Mouse (Mus musculus): ENCODE measurements around the gene Tob1. TPM values are rescaled to one million over a fixed set of nuclear protein-coding genes. Genes with fewer than 3 reads are reported as not detected.

Gene Tob1
- polyA plus RNA-seq, 1 experiment from 2014 or later, result 32.9 TPM

DNA sequence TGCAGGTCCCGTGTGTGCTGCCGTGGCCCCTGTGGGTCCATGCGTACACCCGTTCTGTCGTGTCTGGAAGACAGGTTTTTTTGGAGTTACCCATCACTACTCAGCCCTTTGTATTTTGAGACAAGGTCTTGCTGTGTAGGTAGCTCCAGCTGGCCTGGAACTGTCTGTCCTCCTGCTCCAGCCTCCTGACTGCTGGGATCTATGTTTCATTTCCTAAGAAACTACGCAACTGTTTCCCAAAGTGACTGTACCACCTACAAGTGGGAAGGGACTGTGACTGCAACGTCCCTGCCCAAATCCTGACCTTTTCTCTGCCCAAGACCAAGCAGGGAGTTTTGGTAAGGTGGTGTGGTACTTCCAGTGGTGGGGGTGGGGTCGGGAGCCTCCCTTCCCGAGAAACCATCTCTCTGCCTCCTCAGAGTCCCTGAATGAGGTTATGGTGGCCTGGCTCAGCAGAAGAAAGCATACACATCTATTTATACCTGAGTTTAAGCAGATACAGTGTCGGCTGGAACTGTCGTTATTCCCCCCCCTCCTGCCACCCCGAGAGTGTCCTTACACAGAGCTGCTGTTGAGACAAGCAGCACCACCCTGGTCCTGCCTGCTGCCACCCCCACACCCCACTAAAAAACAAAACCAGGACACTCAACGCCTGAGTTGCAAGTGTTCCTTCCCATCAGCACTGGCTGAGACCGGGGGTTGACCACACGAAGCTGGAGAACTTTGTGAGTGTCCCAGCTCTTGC lies 33.2 kb upstream of the Tob1 start:
- 81% methylated on average over 15 of the region's 15 CpGs for WGBS
- no peaks in the 10 kb centered on the region for H3K9me3 ChIP-seq

GRCm38 (mm10) chr11:94179768-94180167 lies 31.5 kb upstream of the Tob1 start:
- Histone ChIP-seq H3K9me3 (no peaks in the 10 kb centered on the region), H3K4me3 (no peak overlapping the region), H3K27me3 (no peaks in the 10 kb centered on the region; the same call in 1 of the 2 replicates), H3K27ac (no peak overlapping the region), H3K36me3 (no peaks in the 10 kb centered on the region), H3K4me2 (replicated peaks) (no peak overlapping the region), H3K9ac (no peak overlapping the region), H3K4me1 (peaks cover 10% of the 10 kb centered on the region; the same call in 1 of the 2 replicates)
- ATAC-seq (ENCODE audit: insufficient number of reproducible peaks, insufficient read depth, low FRiP score, low TSS enrichment), result no peak
- 7% methylated on average over 1 of the region's 1 CpGs for WGBS

More for the DNA sequence above, 33.2 kb upstream of the Tob1 start:
- no peak overlapping the region for H3K9ac ChIP-seq
- no peak for ATAC-seq (ENCODE audit: insufficient number of reproducible peaks, insufficient read depth, low FRiP score, low TSS enrichment)
- H3K36me3 ChIP-seq, result no peaks in the 10 kb centered on the region
- H3K4me2 ChIP-seq (replicated peaks), result no peak overlapping the region
- H3K4me3 ChIP-seq, result no peak overlapping the region
- H3K27me3 ChIP-seq, result no peaks in the 10 kb centered on the region; the same call in 1 of the 2 replicates
- H3K27ac ChIP-seq, result no peak overlapping the region
- H3K4me1 ChIP-seq, result peaks cover 10% of the 10 kb centered on the region; the same call in 1 of the 2 replicates

DNA sequence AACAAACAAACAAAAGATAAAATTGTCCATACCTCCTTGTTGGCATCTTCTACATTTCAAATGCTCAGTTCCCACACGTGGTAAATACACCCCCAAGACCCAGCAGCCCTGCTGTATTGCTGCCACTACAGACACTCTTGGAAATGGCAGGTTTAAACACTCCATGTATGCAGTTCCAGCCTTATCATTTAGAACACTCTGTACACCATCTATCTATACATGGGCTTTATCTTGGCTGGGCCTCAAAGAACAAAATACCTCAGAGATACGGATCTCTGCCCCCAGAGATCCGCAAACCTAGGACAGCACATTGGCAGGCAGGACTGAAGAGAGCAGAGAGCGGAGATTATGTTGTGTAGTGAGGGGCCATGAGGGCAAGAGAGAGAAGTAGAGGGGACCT lies 31.1 kb upstream of the Tob1 start:
- Histone ChIP-seq H3K4me3 (no peak overlapping the region), H3K9ac (no peak overlapping the region), H3K4me2 (replicated peaks) (no peak overlapping the region), H3K36me3 (no peaks in the 10 kb centered on the region), H3K4me1 (peaks cover 9% of the 10 kb centered on the region; the same call in 1 of the 2 replicates), H3K9me3 (no peaks in the 10 kb centered on the region), H3K27ac (no peak overlapping the region), H3K27me3 (no peaks in the 10 kb centered on the region; the same call in 1 of the 2 replicates)
- ATAC-seq (ENCODE audit: insufficient number of reproducible peaks, insufficient read depth, low FRiP score, low TSS enrichment), result no peak
- WGBS, result 72% methylated on average over 4 of the region's 4 CpGs

- WGBS, result 81% methylated on average over 8 of the region's 8 CpGs
- ATAC-seq (ENCODE audit: insufficient number of reproducible peaks, insufficient read depth, low FRiP score, low TSS enrichment), result no peak
- no peak overlapping the region for H3K4me3 ChIP-seq
- no peaks in the 10 kb centered on the region for H3K27me3 ChIP-seq
- no peaks in the 10 kb centered on the region for H3K9me3 ChIP-seq
- H3K36me3 ChIP-seq, result no peaks in the 10 kb centered on the region
- H3K4me2 ChIP-seq (replicated peaks), result no peak overlapping the region
- H3K9ac ChIP-seq, result no peak overlapping the region
- H3K4me1 ChIP-seq, result no peaks in the 10 kb centered on the region
- no peak overlapping the region for H3K27ac ChIP-seq
Measured at GRCm38 (mm10) chr11:94181694-94182093, 29.6 kb upstream of the Tob1 start.

- 92% methylated on average over 4 of the region's 4 CpGs for WGBS
- ATAC-seq (ENCODE audit: insufficient number of reproducible peaks, insufficient read depth, low FRiP score, low TSS enrichment), result no peak
- Histone ChIP-seq H3K9ac (no peak overlapping the region), H3K36me3 (no peaks in the 10 kb centered on the region), H3K4me1 (no peaks in the 10 kb centered on the region), H3K9me3 (no peaks in the 10 kb centered on the region), H3K27ac (no peak overlapping the region), H3K4me3 (no peak overlapping the region), H3K27me3 (no peaks in the 10 kb centered on the region), H3K4me2 (replicated peaks) (no peak overlapping the region)
Measured at GRCm38 (mm10) chr11:94182711-94183110, 28.5 kb upstream of the Tob1 start.

- H3K4me2 ChIP-seq (replicated peaks), result no peak overlapping the region
- WGBS, result 82% methylated on average over 5 of the region's 5 CpGs
Measured at GRCm38 (mm10) chr11:94183120-94183519, 28.1 kb upstream of the Tob1 start.

GRCm38 (mm10) chr11:94183671-94184070 lies 27.6 kb upstream of the Tob1 start:
- ATAC-seq (ENCODE audit: insufficient number of reproducible peaks, insufficient read depth, low FRiP score, low TSS enrichment), result no peak
- Histone ChIP-seq H3K27me3 (no peaks in the 10 kb centered on the region), H3K4me3 (no peak overlapping the region), H3K4me1 (no peaks in the 10 kb centered on the region), H3K4me2 (replicated peaks) (no peak overlapping the region), H3K9ac (no peak overlapping the region), H3K36me3 (no peaks in the 10 kb centered on the region), H3K9me3 (no peaks in the 10 kb centered on the region), H3K27ac (no peak overlapping the region)
- WGBS, result 93% methylated on average over 2 of the region's 2 CpGs

More at GRCm38 (mm10) chr11:94183120-94183519, 28.1 kb upstream of the Tob1 start:
- Histone ChIP-seq H3K9ac (no peak overlapping the region), H3K36me3 (no peaks in the 10 kb centered on the region), H3K4me3 (no peak overlapping the region), H3K4me1 (no peaks in the 10 kb centered on the region), H3K27ac (no peak overlapping the region), H3K9me3 (no peaks in the 10 kb centered on the region), H3K27me3 (no peaks in the 10 kb centered on the region)
- no peak for ATAC-seq (ENCODE audit: insufficient number of reproducible peaks, insufficient read depth, low FRiP score, low TSS enrichment)

DNA sequence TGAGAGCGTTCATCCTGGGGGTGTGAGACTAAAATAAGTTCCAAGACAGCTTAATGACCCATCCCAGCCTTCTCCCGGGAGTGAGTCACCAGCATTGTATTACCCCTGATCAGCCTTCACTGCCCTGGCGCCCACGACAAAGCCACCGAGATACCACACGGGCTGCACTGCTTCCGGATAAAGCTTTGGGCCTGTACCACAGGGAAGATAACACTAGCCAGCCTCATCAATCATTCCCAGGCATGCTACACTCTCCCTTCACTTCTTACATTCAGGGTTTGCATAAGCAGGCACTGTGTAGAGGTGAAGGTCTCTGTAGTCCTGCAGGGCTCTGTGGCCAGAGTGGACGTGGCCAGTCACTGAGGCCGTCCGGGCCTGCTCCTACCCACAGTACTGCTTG lies 21.7 kb upstream of the Tob1 start:
- ATAC-seq (ENCODE audit: insufficient number of reproducible peaks, insufficient read depth, low FRiP score, low TSS enrichment), result no peak
- no peaks in the 10 kb centered on the region for H3K27me3 ChIP-seq
- H3K36me3 ChIP-seq, result no peaks in the 10 kb centered on the region
- H3K4me2 ChIP-seq (replicated peaks), result no peak overlapping the region
- WGBS, result 70% methylated on average over 10 of the region's 10 CpGs
- no peak overlapping the region for H3K27ac ChIP-seq
- no peaks in the 10 kb centered on the region for H3K9me3 ChIP-seq
- no peak overlapping the region for H3K9ac ChIP-seq
- H3K4me3 ChIP-seq, result no peak overlapping the region
- peaks cover 3% of the 10 kb centered on the region; the same call in 1 of the 2 replicates for H3K4me1 ChIP-seq

GRCm38 (mm10) chr11:94190665-94191064 lies 20.6 kb upstream of the Tob1 start:
- no peak for ATAC-seq (ENCODE audit: insufficient number of reproducible peaks, insufficient read depth, low FRiP score, low TSS enrichment)
- Histone ChIP-seq H3K27me3 (no peaks in the 10 kb centered on the region), H3K36me3 (no peaks in the 10 kb centered on the region), H3K9ac (no peak overlapping the region), H3K27ac (no peak overlapping the region), H3K4me1 (peaks cover 3% of the 10 kb centered on the region; the same call in 1 of the 2 replicates), H3K4me3 (no peak overlapping the region), H3K9me3 (no peaks in the 10 kb centered on the region), H3K4me2 (replicated peaks) (no peak overlapping the region)
- WGBS, result 68% methylated on average over 5 of the region's 5 CpGs

- ATAC-seq (ENCODE audit: insufficient number of reproducible peaks, insufficient read depth, low FRiP score, low TSS enrichment), result no peak
- H3K36me3 ChIP-seq, result no peaks in the 10 kb centered on the region
- no peak overlapping the region for H3K4me3 ChIP-seq
- no peaks in the 10 kb centered on the region for H3K27me3 ChIP-seq
- peaks cover 3% of the 10 kb centered on the region; the same call in 1 of the 2 replicates for H3K4me1 ChIP-seq
- 81% methylated on average over 2 of the region's 2 CpGs for WGBS
- H3K9ac ChIP-seq, result no peak overlapping the region
- no peaks in the 10 kb centered on the region for H3K9me3 ChIP-seq
- no peak overlapping the region for H3K4me2 ChIP-seq (replicated peaks)
- no peak overlapping the region for H3K27ac ChIP-seq
Measured at GRCm38 (mm10) chr11:94193109-94193508, 18.1 kb upstream of the Tob1 start.

GRCm38 (mm10) chr11:94196311-94196710 lies 14.9 kb upstream of the Tob1 start:
- H3K9me3 ChIP-seq, result no peaks in the 10 kb centered on the region
- WGBS, result 71% methylated on average over 3 of the region's 3 CpGs
- H3K4me3 ChIP-seq, result no peak overlapping the region
- no peak overlapping the region for H3K27ac ChIP-seq
- H3K4me1 ChIP-seq, result no peaks in the 10 kb centered on the region
- no peaks in the 10 kb centered on the region for H3K27me3 ChIP-seq
- ATAC-seq (ENCODE audit: insufficient number of reproducible peaks, insufficient read depth, low FRiP score, low TSS enrichment), result no peak
- no peaks in the 10 kb centered on the region for H3K36me3 ChIP-seq
- no peak overlapping the region for H3K4me2 ChIP-seq (replicated peaks)
- no peak overlapping the region for H3K9ac ChIP-seq

- no peaks in the 10 kb centered on the region for H3K9me3 ChIP-seq
- H3K27me3 ChIP-seq, result no peaks in the 10 kb centered on the region
- no peak overlapping the region for H3K9ac ChIP-seq
- ATAC-seq (ENCODE audit: insufficient number of reproducible peaks, insufficient read depth, low FRiP score, low TSS enrichment), result no peak
- H3K36me3 ChIP-seq, result no peaks in the 10 kb centered on the region
- H3K4me1 ChIP-seq, result no peaks in the 10 kb centered on the region
- WGBS, result 81% methylated on average over 7 of the region's 7 CpGs
- H3K4me3 ChIP-seq, result no peak overlapping the region
- no peak overlapping the region for H3K4me2 ChIP-seq (replicated peaks)
- H3K27ac ChIP-seq, result no peak overlapping the region
Measured at GRCm38 (mm10) chr11:94198405-94199146, 12.7 kb upstream of the Tob1 start.
